Mouse (Mus musculus) liver, postnatal 0 days (tissue): ENCODE data around the gene Foxn1.

Experiments
- CTCF ChIP-seq: sonication (generic); IDR thresholded peaks from 2 replicates; pipeline ENCODE4 v1.5.1; 2016; ENCODE audit warnings: antibody characterized with exemption, low read depth
- EP300 ChIP-seq: IDR thresholded peaks from 2 replicates; pipeline ENCODE4 v1.6.1; 2016; ENCODE audit warnings: antibody characterized with exemption, low read depth, mild to moderate bottlenecking

GRCm38 (mm10) chr11:78337040-78337439 lies 49.3 kb downstream of the Foxn1 start:
- TF ChIP-seq CTCF (no peak), EP300 (no peak)
